ENCODE assay signal across 1 mouse cellular context in genomic region chr8:71469411-71469810, GRCm38 (mm10).
A peak's percentile ranks its signal among the peaks of the same experiment; 100 is the strongest.
TF ChIP-seq lines count a peak whose summit lies in the region.

No protein-coding gene starts in this region.

TF ChIP-seq in MEL, 35 proteins besides CTCF, POLR2A, EP300 and RAD21:
- TF ChIP-seq POLR2AphosphoS5 (IDR thresholded peaks at IDR 0.05; ENCODE audit: borderline replicate concordance, low read depth, low read length) (no peak), POLR2AphosphoS2 (IDR thresholded peaks at IDR 0.05; ENCODE audit: low read length) (no peak), NELFE (IDR thresholded peaks at IDR 0.05; ENCODE audit: low read depth, low read length) (no peak), HCFC1 (IDR thresholded peaks at IDR 0.05; ENCODE audit: low read depth, low read length) (peak; percentile 38; the same call in 1 of the 2 replicates), MAX (IDR thresholded peaks at IDR 0.05; ENCODE audit: low read length) (no peak), MXI1 (IDR thresholded peaks at IDR 0.05; ENCODE audit: low read depth, low read length) (no peak), ELF1 (IDR thresholded peaks at IDR 0.05; ENCODE audit: low read depth, low read length) (peak; percentile 68), E2F4 (IDR thresholded peaks at IDR 0.05; ENCODE audit: borderline replicate concordance, low read depth, low read length) (no peak), SIN3A (IDR thresholded peaks at IDR 0.05; ENCODE audit: low read length) (peak; percentile 54), BHLHE40 (IDR thresholded peaks at IDR 0.05; ENCODE audit: borderline replicate concordance, low read depth, low read length) (no peak), TBP (IDR thresholded peaks at IDR 0.05; ENCODE audit: low read depth, low read length) (no peak), ZMIZ1 (IDR thresholded peaks at IDR 0.05; ENCODE audit: low read depth, low read length) (no peak), MYC (IDR thresholded peaks at IDR 0.05; ENCODE audit: low read depth, low read length) (no peak), ZNF384 (IDR thresholded peaks at IDR 0.05; ENCODE audit: low read depth, low read length) (no peak), MAFK (IDR thresholded peaks at IDR 0.05; ENCODE audit: borderline replicate concordance, low read depth, low read length) (no peak), NRF1 (IDR thresholded peaks at IDR 0.05; ENCODE audit: insufficient read depth, low read depth, low read length, poor library complexity, severe bottlenecking) (no peak)
TF ChIP-seq in MEL: peak in this region for 3.
